Mouse (Mus musculus) cerebellum, postnatal 4 days (tissue): Measurements from ENCODE around the gene Lmntd1.

Experiments
- DNase-seq, 2 experiments: peaks; one replicate each; pipeline ENCODE4 v3.0.0; 2022; ENCODE audit warnings: low spot score in 2 of 2, mixed read lengths in 1 of 2

Lmntd1 gene

GRCm38 (mm10) chr6:145379175-145379574 is 234.9 kb downstream of the Lmntd1 start:
- DNase-seq: no peak

GRCm38 (mm10) chr6:145378689-145379088 is 235.4 kb downstream of the Lmntd1 start:
- no peak for DNase-seq

GRCm38 (mm10) chr6:145374372-145374771 is 239.7 kb downstream of the Lmntd1 start:
- no peak for DNase-seq

DNA sequence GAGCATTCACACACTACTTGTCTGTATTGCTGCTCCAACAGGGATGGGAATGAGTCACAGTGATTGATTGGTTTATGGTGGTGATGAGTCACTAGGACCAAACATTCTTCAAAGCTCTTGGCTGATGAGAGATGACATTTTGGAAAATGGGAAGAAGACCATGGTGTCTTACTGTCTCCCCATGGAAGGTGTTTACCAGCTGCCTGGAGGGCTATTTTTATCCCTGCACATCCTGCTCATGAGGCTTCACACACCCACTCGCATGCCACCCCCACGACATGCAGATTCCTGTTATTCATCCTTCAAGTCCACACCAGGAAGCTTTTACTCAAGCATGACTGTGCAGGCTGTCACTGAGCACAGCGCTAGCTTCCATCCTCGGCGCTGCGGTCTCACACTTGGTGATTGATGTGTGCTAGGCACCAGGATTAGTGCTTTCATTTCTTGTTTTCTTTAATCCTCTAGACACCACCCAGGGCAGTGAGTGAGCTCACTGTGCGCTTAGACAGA is 240.4 kb downstream of the Lmntd1 start:
- DNase-seq: no peak

DNA sequence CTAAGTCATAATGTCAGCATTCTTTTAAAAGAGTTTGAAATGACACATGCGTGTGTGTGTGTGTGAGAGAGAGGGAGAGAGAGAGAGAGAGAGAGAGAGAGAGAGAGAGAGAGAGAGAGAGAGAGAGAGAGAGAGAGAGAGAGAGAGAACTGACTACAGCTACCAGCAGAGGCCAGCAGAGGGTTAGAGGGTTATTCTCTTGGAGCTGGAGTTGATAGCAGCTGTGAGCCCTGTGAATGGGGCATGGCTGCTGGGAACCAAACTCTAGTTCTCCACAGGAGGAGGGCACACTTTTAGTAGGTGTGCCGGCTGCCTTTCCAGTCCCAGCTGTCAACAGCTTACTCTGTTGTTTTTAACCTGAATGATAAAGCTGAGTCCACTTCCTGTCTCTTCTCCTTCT is 242.1 kb downstream of the Lmntd1 start:
- no peak for DNase-seq

- DNase-seq: no peak
Observed at GRCm38 (mm10) chr6:145371586-145371985, 242.5 kb downstream of the Lmntd1 start.

GRCm38 (mm10) chr6:145370302-145370701 is 243.8 kb downstream of the Lmntd1 start:
- no peak for DNase-seq

GRCm38 (mm10) chr6:145369290-145369689 is 244.8 kb downstream of the Lmntd1 start:
- no peak for DNase-seq

DNA sequence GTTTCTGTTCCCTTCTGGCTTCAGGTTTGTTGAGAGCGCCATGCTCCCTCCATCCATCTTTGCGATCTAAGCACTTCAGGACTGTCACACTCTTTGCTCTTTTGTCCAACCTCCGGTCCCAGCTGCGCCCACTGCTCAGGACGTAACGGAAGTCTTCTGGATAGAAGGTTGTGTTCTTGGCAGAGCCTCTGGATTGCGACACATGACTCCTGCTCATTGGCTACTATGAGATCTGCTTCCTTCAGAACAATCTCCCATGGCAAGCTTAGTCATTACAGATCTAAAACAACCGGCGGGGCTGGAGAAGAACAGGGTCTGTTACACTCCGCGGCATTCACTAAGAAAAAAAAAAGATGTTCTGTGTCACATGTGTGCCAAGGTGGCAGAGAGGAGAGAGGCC is 247.6 kb downstream of the Lmntd1 start:
- no peak for DNase-seq

- no peak for DNase-seq
Observed at GRCm38 (mm10) chr6:145363698-145364097, 250.4 kb downstream of the Lmntd1 start.

- no peak for DNase-seq
Observed at GRCm38 (mm10) chr6:145361109-145361694, 252.9 kb downstream of the Lmntd1 start.

- DNase-seq: peak in 1 of 2 experiments; percentile 68
Observed at GRCm38 (mm10) chr6:145359470-145360430, 254.4 kb downstream of the Lmntd1 start.

GRCm38 (mm10) chr6:145358001-145358400 is 256.1 kb downstream of the Lmntd1 start:
- DNase-seq: no peak

DNA sequence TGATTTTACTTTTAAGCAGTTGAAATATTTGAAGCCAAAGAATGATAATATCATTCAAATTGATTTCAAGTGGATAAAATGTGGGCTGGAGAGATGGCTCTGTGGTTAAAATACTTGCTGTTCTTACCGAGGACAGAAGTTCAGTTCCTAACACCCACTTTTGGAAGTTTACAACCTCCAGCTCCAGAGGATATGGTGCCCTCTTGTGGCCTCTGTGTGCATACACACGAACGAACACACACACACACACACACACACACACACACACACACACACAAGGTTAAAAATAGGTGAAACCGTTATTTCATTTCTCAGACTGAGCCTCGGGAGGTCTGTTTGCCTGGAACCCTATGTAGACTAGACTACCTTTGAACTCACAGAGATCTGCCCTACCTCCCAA is 260.3 kb downstream of the Lmntd1 start:
- no peak for DNase-seq

GRCm38 (mm10) chr6:145352705-145353104 is 261.4 kb downstream of the Lmntd1 start:
- no peak for DNase-seq

GRCm38 (mm10) chr6:145348196-145348915 is 265.8 kb downstream of the Lmntd1 start:
- DNase-seq: peak in 1 of 2 experiments; percentile 36

DNA sequence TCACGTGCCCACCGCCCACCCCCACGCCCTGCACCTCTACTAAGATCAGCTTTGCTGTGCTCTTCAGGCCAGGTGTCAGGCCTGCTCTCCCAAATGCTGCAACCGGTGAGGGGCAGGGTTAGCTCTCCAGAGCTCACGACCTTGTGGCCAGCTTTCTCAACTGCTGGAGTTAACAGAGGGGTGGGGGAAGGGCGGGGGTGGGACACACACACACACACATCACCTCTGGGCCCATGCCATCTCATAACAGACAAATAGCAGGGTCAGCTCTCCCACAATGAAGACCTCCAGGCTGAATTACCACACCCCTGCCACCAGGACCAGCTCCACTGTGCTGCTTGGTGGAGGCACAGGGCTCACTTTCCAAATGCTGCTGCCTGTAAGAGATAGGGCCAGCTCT is 266.5 kb downstream of the Lmntd1 start:
- no peak for DNase-seq

GRCm38 (mm10) chr6:145346789-145347557 is 267.1 kb downstream of the Lmntd1 start:
- peak in 1 of 2 experiments; percentile 45 for DNase-seq

- DNase-seq: no peak
Observed at GRCm38 (mm10) chr6:145346305-145346704, 267.8 kb downstream of the Lmntd1 start.

- no peak for DNase-seq
Observed at GRCm38 (mm10) chr6:145344719-145345118, 269.4 kb downstream of the Lmntd1 start.

DNA sequence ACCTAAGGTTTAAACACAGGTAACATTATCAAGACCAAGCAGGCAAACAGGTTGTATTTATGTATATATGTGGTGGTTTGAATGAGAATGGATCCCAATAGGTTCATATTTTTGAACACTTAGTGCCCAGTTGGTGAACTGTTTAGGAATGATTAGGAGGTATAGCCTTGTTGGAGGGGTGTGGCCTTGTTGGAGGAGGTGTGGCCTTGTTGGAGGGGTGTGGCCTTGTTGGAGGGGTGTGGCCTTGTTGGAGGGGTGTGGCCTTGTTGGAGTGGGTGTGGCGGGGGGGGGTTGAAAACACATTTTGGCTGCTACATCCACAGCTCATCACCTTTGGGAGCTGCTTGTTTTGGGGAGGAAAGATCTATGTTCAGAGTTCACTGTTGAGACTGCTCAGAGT is 270.7 kb downstream of the Lmntd1 start:
- DNase-seq: no peak
